Mouse (Mus musculus): Measurements from ENCODE around the gene Zfand2b. TPM values are rescaled to one million over a fixed set of nuclear protein-coding genes. Genes with fewer than 3 reads are reported as not detected.

Zfand2b gene
- polyA plus RNA-seq, 1 experiment from 2014 or later: 48.6 TPM

GRCm38 (mm10) chr1:75192452-75192851 is 24.0 kb downstream of the Zfand2b start:
- H3K36me3 ChIP-seq: peaks cover 36% of the 10 kb centered on the region
- no peaks in the 10 kb centered on the region for H3K27me3 ChIP-seq
- WGBS: under 1% methylated on average over 19 of the region's 19 CpGs
- no peaks in the 10 kb centered on the region for H3K9me3 ChIP-seq
- peak overlapping the region; percentile 79 for H3K4me3 ChIP-seq
- no peak for ATAC-seq (ENCODE audit: insufficient number of reproducible peaks, low FRiP score, low TSS enrichment, low read depth)
- peak overlapping the region; percentile 94 for H3K27ac ChIP-seq
- H3K4me1 ChIP-seq: peaks cover 22% of the 10 kb centered on the region
- peak overlapping the region; percentile 86 for H3K4me2 ChIP-seq
- peak overlapping the region; percentile 85 for H3K9ac ChIP-seq

DNA sequence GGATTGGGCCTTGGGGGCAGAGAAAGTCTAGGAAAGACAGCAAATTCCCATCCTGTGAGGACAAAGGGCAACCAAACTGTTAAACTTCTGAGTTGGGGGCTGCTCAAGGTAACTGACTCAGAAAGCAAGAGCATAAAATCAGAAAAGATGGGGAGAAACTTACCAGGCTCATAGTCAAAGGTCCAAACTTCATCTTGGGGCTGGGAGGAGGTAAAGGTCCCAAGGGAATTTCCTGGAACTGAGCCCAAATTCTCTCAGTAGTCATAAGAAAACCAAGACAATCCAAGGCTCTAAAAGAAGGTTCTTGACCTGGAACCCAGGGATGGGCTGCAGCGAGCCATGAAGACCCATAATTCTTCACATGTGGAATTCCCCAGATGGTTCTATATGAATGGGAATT is 32.8 kb downstream of the Zfand2b start:
- Histone ChIP-seq H3K4me3 (no peak overlapping the region), H3K4me1 (no peaks in the 10 kb centered on the region), H3K36me3 (peaks cover 52% of the 10 kb centered on the region), H3K27me3 (no peaks in the 10 kb centered on the region), H3K9ac (no peak overlapping the region), H3K4me2 (no peak overlapping the region), H3K27ac (no peak overlapping the region), H3K9me3 (no peaks in the 10 kb centered on the region)
- WGBS: 92% methylated on average over 1 of the region's 1 CpGs
- ATAC-seq (ENCODE audit: insufficient number of reproducible peaks, low FRiP score, low TSS enrichment, low read depth): no peak

DNA sequence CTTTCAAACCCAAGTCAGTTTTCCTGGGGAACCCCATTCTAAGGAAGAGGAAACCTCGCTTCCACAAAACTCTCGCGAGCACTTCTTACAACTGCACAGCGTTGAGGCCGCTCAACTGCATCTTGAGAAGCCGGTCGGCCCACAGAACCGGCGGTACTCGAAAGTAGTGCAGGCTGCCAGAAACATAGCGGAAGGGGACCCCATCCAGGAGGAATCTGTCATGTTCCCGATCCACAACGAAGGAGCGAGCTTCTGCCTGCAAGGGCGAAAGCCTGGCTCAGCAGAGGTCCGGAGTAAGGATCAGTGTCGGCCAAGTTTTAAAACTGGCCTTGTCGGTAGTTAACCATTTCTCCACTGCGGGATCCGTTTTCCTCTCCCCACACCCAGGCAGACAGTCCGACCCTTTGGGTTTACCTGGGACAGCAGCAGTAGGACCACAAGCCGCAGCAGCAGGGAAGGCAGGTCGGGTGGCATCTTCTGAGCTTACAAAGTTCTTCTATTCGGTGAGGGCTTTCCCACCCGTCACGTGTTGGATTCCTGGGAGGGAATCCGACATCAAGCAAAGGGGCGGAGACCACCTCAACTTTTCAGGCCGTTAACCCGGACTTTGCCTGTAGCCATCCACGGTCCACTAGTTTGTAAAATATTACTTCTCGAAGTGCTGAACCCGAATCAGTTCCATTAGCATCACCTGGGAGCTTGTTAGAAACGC is 40.7 kb downstream of the Zfand2b start:
- WGBS: 9% methylated on average over 34 of the region's 34 CpGs
- peaks cover 40% of the 10 kb centered on the region for H3K4me1 ChIP-seq
- H3K27me3 ChIP-seq: no peaks in the 10 kb centered on the region
- H3K4me2 ChIP-seq: peak overlapping the region; percentile 85
- peaks cover 24% of the 10 kb centered on the region for H3K36me3 ChIP-seq
- peak overlapping the region; percentile 51 for H3K4me3 ChIP-seq
- peak overlapping the region; percentile 74 for H3K27ac ChIP-seq
- ATAC-seq (ENCODE audit: insufficient number of reproducible peaks, low FRiP score, low TSS enrichment, low read depth): no peak
- H3K9ac ChIP-seq: peak overlapping the region; percentile 55
- H3K9me3 ChIP-seq: no peaks in the 10 kb centered on the region

GRCm38 (mm10) chr1:75210136-75211087 is 42.0 kb downstream of the Zfand2b start, which contains the start of the genes Glb1l and Stk16:
Gene Glb1l (minus strand): TSS chr1:75210813.
Gene Stk16 (plus strand): TSS chr1:75210838.
- H3K9me3 ChIP-seq: no peaks in the 10 kb centered on the region
- ATAC-seq (ENCODE audit: insufficient number of reproducible peaks, low FRiP score, low TSS enrichment, low read depth): peak; percentile 88
- no peaks in the 10 kb centered on the region for H3K27me3 ChIP-seq
- peak within 1 kb of the TSS; percentile 86 for H3K4me3 ChIP-seq
- peak within 1 kb of the TSS; percentile 96 for H3K9ac ChIP-seq
- peak within 1 kb of the TSS; percentile 85 for H3K4me2 ChIP-seq
- peak within 1 kb of the TSS; percentile 65 for H3K27ac ChIP-seq
- 5% methylated on average over 42 of the region's 42 CpGs for WGBS
- peaks cover 37% of the 10 kb centered on the region for H3K36me3 ChIP-seq
- peaks cover 40% of the 10 kb centered on the region for H3K4me1 ChIP-seq

- no peaks in the 10 kb centered on the region for H3K9me3 ChIP-seq
- peak overlapping the region; percentile 85 for H3K4me2 ChIP-seq
- peaks cover 40% of the 10 kb centered on the region for H3K4me1 ChIP-seq
- H3K27me3 ChIP-seq: no peaks in the 10 kb centered on the region
- 10% methylated on average over 17 of the region's 17 CpGs for WGBS
- H3K9ac ChIP-seq: peak overlapping the region; percentile 96
- H3K36me3 ChIP-seq: peaks cover 42% of the 10 kb centered on the region
- no peak for ATAC-seq (ENCODE audit: insufficient number of reproducible peaks, low FRiP score, low TSS enrichment, low read depth)
- peak overlapping the region; percentile 65 for H3K27ac ChIP-seq
- H3K4me3 ChIP-seq: peak overlapping the region; percentile 86
Measured at GRCm38 (mm10) chr1:75211141-75211708, 42.8 kb downstream of the Zfand2b start.

- Histone ChIP-seq H3K9me3 (no peaks in the 10 kb centered on the region), H3K27ac (no peak overlapping the region), H3K9ac (no peak overlapping the region), H3K4me2 (no peak overlapping the region), H3K4me3 (no peak overlapping the region), H3K27me3 (peaks cover 10% of the 10 kb centered on the region; the same call in 1 of the 2 replicates), H3K4me1 (peaks cover 40% of the 10 kb centered on the region), H3K36me3 (peaks cover 40% of the 10 kb centered on the region)
- 95% methylated on average over 4 of the region's 4 CpGs for WGBS
- no peak for ATAC-seq (ENCODE audit: insufficient number of reproducible peaks, low FRiP score, low TSS enrichment, low read depth)
Measured at GRCm38 (mm10) chr1:75212542-75212941, 44.1 kb downstream of the Zfand2b start.

GRCm38 (mm10) chr1:75213096-75213495 is 44.6 kb downstream of the Zfand2b start:
- 88% methylated on average over 7 of the region's 7 CpGs for WGBS
- no peak overlapping the region for H3K4me2 ChIP-seq
- no peak for ATAC-seq (ENCODE audit: insufficient number of reproducible peaks, low FRiP score, low TSS enrichment, low read depth)

GRCm38 (mm10) chr1:75214442-75214841 is 46.0 kb downstream of the Zfand2b start:
- Histone ChIP-seq H3K4me3 (no peak overlapping the region), H3K4me2 (no peak overlapping the region), H3K9ac (no peak overlapping the region), H3K27ac (no peak overlapping the region), H3K4me1 (peaks cover 45% of the 10 kb centered on the region), H3K27me3 (peaks cover 26% of the 10 kb centered on the region), H3K36me3 (peaks cover 40% of the 10 kb centered on the region), H3K9me3 (no peaks in the 10 kb centered on the region)
- 80% methylated on average over 2 of the region's 2 CpGs for WGBS
- no peak for ATAC-seq (ENCODE audit: insufficient number of reproducible peaks, low FRiP score, low TSS enrichment, low read depth)

More at GRCm38 (mm10) chr1:75213096-75213495, 44.6 kb downstream of the Zfand2b start:
- H3K9ac ChIP-seq: no peak overlapping the region
- H3K27me3 ChIP-seq: peaks cover 13% of the 10 kb centered on the region
- H3K27ac ChIP-seq: no peak overlapping the region
- H3K9me3 ChIP-seq: no peaks in the 10 kb centered on the region
- H3K4me3 ChIP-seq: no peak overlapping the region
- peaks cover 40% of the 10 kb centered on the region for H3K36me3 ChIP-seq
- H3K4me1 ChIP-seq: peaks cover 44% of the 10 kb centered on the region

DNA sequence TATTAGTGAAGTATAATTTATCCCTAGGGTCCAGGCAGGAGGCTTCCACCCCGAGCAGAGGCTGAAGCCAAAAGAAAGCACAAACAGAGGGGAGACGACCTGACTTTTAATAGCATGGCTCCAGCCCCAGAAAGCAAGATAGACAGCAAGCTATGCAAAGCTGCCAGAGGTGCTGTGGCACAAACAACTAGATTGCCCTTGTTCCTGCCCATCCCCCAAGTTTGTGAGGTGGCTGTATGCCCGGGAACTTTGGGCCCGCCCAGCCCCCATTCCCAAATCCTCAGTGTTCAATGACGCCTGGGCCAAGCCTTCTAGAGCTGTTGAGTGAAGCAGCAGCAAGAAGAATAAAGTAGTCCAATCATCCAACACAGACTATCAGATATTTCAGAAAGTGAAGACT is 46.4 kb downstream of the Zfand2b start:
- Histone ChIP-seq H3K4me1 (peaks cover 45% of the 10 kb centered on the region), H3K9me3 (no peaks in the 10 kb centered on the region), H3K4me2 (no peak overlapping the region), H3K27me3 (peaks cover 31% of the 10 kb centered on the region), H3K27ac (no peak overlapping the region), H3K4me3 (no peak overlapping the region), H3K36me3 (peaks cover 40% of the 10 kb centered on the region), H3K9ac (no peak overlapping the region)
- whole genome bisulfite sequencing: 69% methylated on average over 5 of the region's 5 CpGs
- ATAC-seq (ENCODE audit: insufficient number of reproducible peaks, low FRiP score, low TSS enrichment, low read depth): no peak

GRCm38 (mm10) chr1:75215785-75216184 is 47.3 kb downstream of the Zfand2b start:
- peaks cover 40% of the 10 kb centered on the region for H3K36me3 ChIP-seq
- H3K4me1 ChIP-seq: peaks cover 40% of the 10 kb centered on the region
- H3K9me3 ChIP-seq: no peaks in the 10 kb centered on the region
- ATAC-seq (ENCODE audit: insufficient number of reproducible peaks, low FRiP score, low TSS enrichment, low read depth): no peak
- H3K27ac ChIP-seq: no peak overlapping the region
- peaks cover 40% of the 10 kb centered on the region for H3K27me3 ChIP-seq
- no peak overlapping the region for H3K9ac ChIP-seq
- 92% methylated on average over 9 of the region's 9 CpGs for WGBS
- no peak overlapping the region for H3K4me2 ChIP-seq
- no peak overlapping the region for H3K4me3 ChIP-seq

DNA sequence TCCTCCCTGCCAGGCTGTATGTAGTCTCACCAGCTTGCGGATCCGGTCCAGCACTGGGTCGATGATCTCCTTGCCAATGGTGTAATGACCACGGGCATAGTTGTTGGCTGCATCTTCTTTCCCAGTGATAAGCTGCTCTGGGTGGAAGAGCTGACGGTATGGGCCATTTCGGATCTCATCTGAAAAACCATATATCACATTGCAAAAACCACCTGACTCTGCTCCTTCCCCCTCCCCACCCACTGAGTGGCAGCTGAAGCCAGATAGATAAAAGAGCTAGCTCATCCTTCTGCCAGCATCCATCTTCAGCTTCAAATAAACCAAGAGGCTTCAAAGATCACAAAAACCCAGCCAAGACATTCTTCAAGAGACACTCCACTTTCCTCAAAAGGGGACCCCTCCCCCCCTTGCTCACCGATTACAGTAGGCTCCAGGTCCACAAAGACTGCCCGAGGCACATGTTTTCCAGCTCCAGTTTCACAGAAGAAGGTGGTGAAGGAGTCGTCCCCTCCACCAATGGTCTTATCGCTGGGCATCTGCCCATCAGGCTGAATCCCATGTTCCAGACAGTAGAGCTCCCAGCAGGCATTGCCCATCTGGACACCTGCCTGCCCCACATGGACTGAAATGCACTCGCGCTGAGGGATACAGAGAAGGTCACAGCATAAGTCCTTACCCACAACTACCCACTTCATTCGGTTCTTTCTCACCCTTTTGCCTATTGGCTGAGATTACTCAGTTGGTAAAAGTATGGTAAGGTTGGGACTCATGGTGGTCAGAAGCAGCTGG is 48.5 kb downstream of the Zfand2b start:
- Histone ChIP-seq H3K4me3 (no peak overlapping the region; the same call in 1 of the 2 replicates), H3K4me2 (no peak overlapping the region), H3K27ac (no peak overlapping the region), H3K9ac (no peak overlapping the region), H3K4me1 (peaks cover 30% of the 10 kb centered on the region), H3K9me3 (no peaks in the 10 kb centered on the region), H3K36me3 (peaks cover 37% of the 10 kb centered on the region), H3K27me3 (peaks cover 50% of the 10 kb centered on the region)
- ATAC-seq (ENCODE audit: insufficient number of reproducible peaks, low FRiP score, low TSS enrichment, low read depth): no peak
- 71% methylated on average over 13 of the region's 13 CpGs for WGBS

Data from limb, embryonic 15.5 days (tissue).